Mouse (Mus musculus): ENCODE results near the gene Lancl2. TPM values are rescaled to one million over a fixed set of nuclear protein-coding genes. Genes with fewer than 3 reads are reported as not detected.

Lancl2 gene
- polyA plus RNA-seq (2016; fragmentation: Nextera tagmentation; extraction: Ambion mirVana) = 17.1 and 18.7 TPM in 2 replicates

DNA sequence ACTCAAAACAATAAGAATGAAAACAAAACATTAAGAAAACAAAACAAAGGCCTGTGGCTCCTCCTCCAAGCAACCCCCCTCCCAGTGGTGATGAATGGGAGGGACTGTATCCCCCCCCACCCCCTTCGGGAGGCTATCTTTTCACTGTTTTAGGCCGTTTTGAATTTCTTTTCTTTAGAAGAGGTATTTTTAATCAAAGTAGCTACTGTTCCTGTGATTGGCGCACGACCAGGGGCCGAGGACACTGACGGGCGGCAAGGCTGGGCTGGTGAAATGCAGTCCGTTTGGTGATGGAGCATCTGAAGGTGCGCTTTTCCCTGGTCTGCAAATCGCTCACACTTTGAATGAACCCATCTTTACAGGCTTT is at the start of gene Lancl2:
Gene Lancl2, plus strand, starts transcription at position 165 of the 367 bp plus-strand sequence.
- Histone ChIP-seq H3K4me1 (peaks cover 27% of the 10 kb centered on the region), H3K9ac (peak within 1 kb of the TSS; percentile 86), H3K27ac (peak within 1 kb of the TSS; percentile 90), H3K4me3 (peak within 1 kb of the TSS; percentile 81), H3K4me2 (peak within 1 kb of the TSS; percentile 75), H3K27me3 (replicated peaks) (no peaks in the 10 kb centered on the region), H3K9me3 (replicated peaks) (no peaks in the 10 kb centered on the region), H3K36me3 (no peaks in the 10 kb centered on the region)
- peak; percentile 23 for ATAC-seq
- 2% methylated on average over 10 of the region's 10 CpGs for WGBS (ENCODE audit: insufficient replicate concordance)

DNA sequence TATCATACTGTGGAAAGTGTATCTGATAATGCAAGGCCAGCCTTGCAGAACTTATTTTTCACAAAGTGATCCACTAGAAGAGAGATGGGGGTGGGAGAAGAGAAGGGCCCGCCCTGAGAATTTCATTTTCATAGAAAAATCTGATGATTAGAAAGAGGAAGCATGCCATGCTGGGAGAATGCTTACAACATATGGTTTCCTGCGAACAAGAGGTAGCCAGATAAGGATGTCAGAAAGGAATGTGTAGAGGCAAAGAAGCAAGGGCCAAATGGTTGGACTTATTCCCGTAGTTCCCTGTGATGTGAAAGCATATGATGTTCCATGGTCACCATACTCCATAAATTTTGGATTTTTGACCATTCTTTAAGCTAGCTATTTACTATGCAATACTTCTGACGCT is 41.0 kb upstream of the Lancl2 start:
- no peak for ATAC-seq
- H3K36me3 ChIP-seq = no peaks in the 10 kb centered on the region
- no peaks in the 10 kb centered on the region for H3K27me3 ChIP-seq (replicated peaks)
- no peaks in the 10 kb centered on the region for H3K4me1 ChIP-seq
- H3K4me3 ChIP-seq = no peak overlapping the region
- no peaks in the 10 kb centered on the region for H3K9me3 ChIP-seq (replicated peaks)
- no peak overlapping the region for H3K9ac ChIP-seq
- H3K27ac ChIP-seq = no peak overlapping the region
- WGBS (ENCODE audit: insufficient replicate concordance) = 56% methylated on average over 4 of the region's 4 CpGs
- no peak overlapping the region for H3K4me2 ChIP-seq

DNA sequence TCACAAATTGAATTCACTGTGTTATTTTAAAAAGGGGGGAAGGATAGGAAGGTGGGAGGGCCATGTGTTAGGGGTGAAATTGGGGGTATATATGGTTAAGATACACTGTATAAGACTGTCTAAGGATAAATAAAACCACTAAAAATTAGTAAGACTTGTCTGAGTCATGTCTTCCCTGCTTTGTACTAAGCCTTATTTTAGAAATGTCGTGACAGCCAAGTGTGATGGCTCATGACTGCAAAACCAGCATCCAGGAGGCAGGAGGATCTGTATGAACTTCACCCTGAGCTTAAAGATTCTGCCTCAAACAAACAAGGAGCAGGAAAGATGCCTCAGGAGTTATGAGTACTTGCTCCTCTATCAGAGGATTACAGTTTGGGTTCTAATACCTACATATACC is 18.2 kb upstream of the Lancl2 start:
- Histone ChIP-seq H3K36me3 (peaks cover 46% of the 10 kb centered on the region), H3K4me3 (no peak overlapping the region), H3K4me1 (no peaks in the 10 kb centered on the region), H3K9ac (no peak overlapping the region), H3K27ac (no peak overlapping the region), H3K27me3 (replicated peaks) (no peaks in the 10 kb centered on the region), H3K4me2 (no peak overlapping the region), H3K9me3 (replicated peaks) (0 out of 2 replicates have a peak, but pooled peaks cover 2% of the 10 kb centered on the region)
- no peak for ATAC-seq
- WGBS (ENCODE audit: insufficient replicate concordance) = 86% methylated on average over 1 of the region's 1 CpGs

- under 1% methylated on average over 52 of the region's 52 CpGs for WGBS (ENCODE audit: insufficient replicate concordance)
- Histone ChIP-seq H3K27me3 (replicated peaks) (no peaks in the 10 kb centered on the region), H3K27ac (peak within 1 kb of the TSS; percentile 93), H3K4me3 (peak within 1 kb of the TSS; percentile 85), H3K4me1 (peaks cover 15% of the 10 kb centered on the region), H3K9me3 (replicated peaks) (no peaks in the 10 kb centered on the region), H3K4me2 (peak within 1 kb of the TSS; percentile 96), H3K36me3 (peaks cover 27% of the 10 kb centered on the region), H3K9ac (peak within 1 kb of the TSS; percentile 87)
- ATAC-seq = peak; percentile 97
Measured at GRCm38 (mm10) chr6:57691467-57692261, 10.7 kb upstream of the Lancl2 start, which contains the start of gene Pyurf. Pyurf (minus strand) TSS chr6:57692078.

DNA sequence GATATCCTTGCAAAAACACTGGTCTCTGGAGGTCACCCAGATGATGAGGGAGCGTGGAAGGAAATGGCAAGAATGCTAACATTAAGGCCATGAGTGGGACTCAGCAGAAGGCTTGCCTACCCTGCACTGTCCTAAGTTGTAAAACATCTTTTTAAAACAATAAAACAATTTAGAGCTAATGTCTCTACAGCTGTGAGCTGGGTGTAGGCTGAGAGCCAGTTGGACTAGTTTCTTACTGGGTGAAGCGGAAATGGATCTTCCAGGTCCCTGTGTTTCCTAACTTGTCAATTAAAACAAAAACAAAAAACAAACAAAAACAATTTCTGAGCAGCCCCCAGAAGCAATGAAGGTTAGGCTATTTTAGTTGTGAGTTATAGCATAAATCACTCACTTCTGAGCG is 9.2 kb upstream of the Lancl2 start:
- no peak overlapping the region for H3K4me3 ChIP-seq
- ATAC-seq = no peak
- peaks cover 15% of the 10 kb centered on the region for H3K36me3 ChIP-seq
- H3K4me1 ChIP-seq = peaks cover 15% of the 10 kb centered on the region
- no peak overlapping the region for H3K27ac ChIP-seq
- no peak overlapping the region for H3K9ac ChIP-seq
- no peaks in the 10 kb centered on the region for H3K27me3 ChIP-seq (replicated peaks)
- WGBS (ENCODE audit: insufficient replicate concordance) = 74% methylated on average over 3 of the region's 3 CpGs
- no peak overlapping the region for H3K4me2 ChIP-seq
- H3K9me3 ChIP-seq (replicated peaks) = no peaks in the 10 kb centered on the region

DNA sequence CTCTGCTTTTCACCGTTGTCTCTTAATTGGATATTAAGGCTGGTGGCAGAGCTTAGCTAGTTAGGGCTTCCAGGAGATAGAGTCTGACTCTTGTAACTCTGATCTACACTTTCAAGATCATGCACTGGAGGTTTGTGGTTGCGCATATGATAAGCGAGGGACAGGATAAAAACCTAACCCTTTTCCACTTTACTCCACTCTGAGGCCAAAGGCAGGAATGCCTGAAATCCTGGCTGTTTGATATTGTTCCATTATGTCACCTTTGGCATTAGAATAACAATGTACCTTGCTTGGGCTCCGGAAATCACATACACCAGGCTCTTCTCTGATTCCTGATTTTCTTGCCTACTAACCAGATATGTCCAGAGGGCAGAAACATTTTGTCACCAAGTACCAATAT is 654 bp upstream of the Lancl2 start:
- H3K27ac ChIP-seq = no peak overlapping the region
- no peaks in the 10 kb centered on the region for H3K36me3 ChIP-seq
- peaks cover 27% of the 10 kb centered on the region for H3K4me1 ChIP-seq
- no peaks in the 10 kb centered on the region for H3K9me3 ChIP-seq (replicated peaks)
- H3K4me3 ChIP-seq = peak overlapping the region; percentile 81
- no peaks in the 10 kb centered on the region for H3K27me3 ChIP-seq (replicated peaks)
- 65% methylated on average over 4 of the region's 4 CpGs for WGBS (ENCODE audit: insufficient replicate concordance)
- H3K4me2 ChIP-seq = peak overlapping the region; percentile 75
- no peak overlapping the region; the same call in 1 of the 2 replicates for H3K9ac ChIP-seq
- no peak for ATAC-seq

- under 1% methylated on average over 59 of the region's 59 CpGs for WGBS (ENCODE audit: insufficient replicate concordance)
- peak overlapping the region; percentile 86 for H3K9ac ChIP-seq
- H3K36me3 ChIP-seq = no peaks in the 10 kb centered on the region
- H3K4me3 ChIP-seq = peak overlapping the region; percentile 81
- peak; percentile 99 for ATAC-seq
- H3K9me3 ChIP-seq (replicated peaks) = no peaks in the 10 kb centered on the region
- no peaks in the 10 kb centered on the region for H3K27me3 ChIP-seq (replicated peaks)
- H3K4me2 ChIP-seq = peak overlapping the region; percentile 75
- peak overlapping the region; percentile 90 for H3K27ac ChIP-seq
- H3K4me1 ChIP-seq = peaks cover 27% of the 10 kb centered on the region
Measured at GRCm38 (mm10) chr6:57702743-57703499, 581 bp downstream of the Lancl2 start.

- peak; percentile 6 for ATAC-seq
- H3K27ac ChIP-seq = peak overlapping the region; percentile 90
- peak overlapping the region; percentile 75 for H3K4me2 ChIP-seq
- H3K4me1 ChIP-seq = peaks cover 27% of the 10 kb centered on the region
- H3K9ac ChIP-seq = peak overlapping the region; percentile 86
- no peaks in the 10 kb centered on the region for H3K9me3 ChIP-seq (replicated peaks)
- WGBS (ENCODE audit: insufficient replicate concordance) = 27% methylated on average over 2 of the region's 2 CpGs
- H3K36me3 ChIP-seq = no peaks in the 10 kb centered on the region
- H3K27me3 ChIP-seq (replicated peaks) = no peaks in the 10 kb centered on the region
- H3K4me3 ChIP-seq = peak overlapping the region; percentile 81
Measured at GRCm38 (mm10) chr6:57703703-57704102, 1.4 kb downstream of the Lancl2 start.

DNA sequence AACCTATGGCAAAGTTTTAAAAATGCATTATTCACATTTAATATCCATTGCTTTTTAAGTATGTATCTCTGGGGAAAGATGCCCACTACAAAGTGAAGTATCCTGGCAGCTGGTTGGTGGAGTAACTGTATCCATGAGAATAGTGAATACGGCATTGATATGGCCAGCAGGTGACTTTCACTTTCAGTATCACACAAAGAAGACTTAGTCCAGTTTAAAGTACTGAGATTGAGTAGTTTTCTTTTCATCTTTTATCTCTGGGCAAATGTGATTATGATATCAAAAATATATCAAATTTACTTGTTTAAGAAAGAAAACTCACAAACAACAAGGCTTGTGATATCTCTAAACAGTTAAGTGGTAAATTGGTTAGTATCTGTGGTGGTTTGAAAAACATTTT is 4.4 kb downstream of the Lancl2 start:
- Histone ChIP-seq H3K9ac (no peak overlapping the region), H3K27ac (no peak overlapping the region), H3K4me3 (no peak overlapping the region), H3K36me3 (no peaks in the 10 kb centered on the region), H3K4me2 (no peak overlapping the region), H3K27me3 (replicated peaks) (no peaks in the 10 kb centered on the region), H3K4me1 (peaks cover 23% of the 10 kb centered on the region), H3K9me3 (replicated peaks) (no peaks in the 10 kb centered on the region)
- ATAC-seq = no peak
- WGBS (ENCODE audit: insufficient replicate concordance) = 91% methylated on average over 1 of the region's 1 CpGs

DNA sequence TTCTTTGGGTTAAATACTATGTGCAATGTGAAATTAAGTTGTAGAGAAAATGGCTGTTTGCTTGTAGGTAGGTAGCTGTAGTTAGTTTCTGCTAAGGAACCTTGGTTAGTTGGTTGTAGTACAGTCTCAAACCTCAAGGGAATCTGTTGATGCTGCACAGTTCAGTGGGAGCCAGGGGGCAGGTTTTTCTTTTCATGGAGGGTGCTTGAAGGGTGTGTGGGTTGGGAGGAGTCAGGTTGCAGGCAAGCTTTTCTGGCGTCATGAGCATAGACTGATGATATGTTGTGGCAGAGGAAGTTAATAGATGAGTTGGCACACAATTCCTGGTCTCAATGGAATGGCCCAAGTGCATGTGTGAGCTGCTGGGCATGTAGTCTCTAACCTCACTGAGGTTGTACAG is 9.4 kb downstream of the Lancl2 start:
- Histone ChIP-seq H3K4me1 (peaks cover 6% of the 10 kb centered on the region; the same call in 1 of the 2 replicates), H3K4me3 (no peak overlapping the region), H3K36me3 (peaks cover 9% of the 10 kb centered on the region; the same call in 1 of the 2 replicates), H3K9ac (no peak overlapping the region), H3K9me3 (replicated peaks) (no peaks in the 10 kb centered on the region), H3K27ac (no peak overlapping the region), H3K27me3 (replicated peaks) (no peaks in the 10 kb centered on the region), H3K4me2 (no peak overlapping the region)
- WGBS (ENCODE audit: insufficient replicate concordance) = 22% methylated on average over 1 of the region's 1 CpGs
- ATAC-seq = peak; percentile 66

DNA sequence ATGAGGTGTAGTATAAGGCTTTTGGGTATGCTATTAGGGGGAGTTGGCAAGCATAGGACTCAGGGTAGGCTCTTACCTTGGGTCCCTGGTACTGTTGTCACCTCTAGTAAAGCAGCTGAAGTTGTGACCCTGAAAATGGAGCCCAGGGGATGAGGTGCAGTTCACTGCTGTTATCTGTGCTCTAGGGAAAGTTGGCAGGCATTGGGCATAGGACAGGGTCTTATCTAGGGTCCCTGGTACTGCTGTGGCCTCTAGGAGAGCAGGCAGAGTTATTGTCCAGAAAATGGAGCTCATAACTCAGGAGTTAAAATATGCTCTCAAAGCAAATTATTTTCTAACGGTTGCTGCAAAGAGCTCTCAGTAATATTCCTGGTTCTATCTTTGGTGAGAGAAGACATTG is 19.0 kb downstream of the Lancl2 start:
- H3K27me3 ChIP-seq (replicated peaks) = no peaks in the 10 kb centered on the region
- WGBS (ENCODE audit: insufficient replicate concordance) = 86% methylated on average over 1 of the region's 1 CpGs
- ATAC-seq = peak; percentile 58; the same call in 1 of the 2 replicates

DNA sequence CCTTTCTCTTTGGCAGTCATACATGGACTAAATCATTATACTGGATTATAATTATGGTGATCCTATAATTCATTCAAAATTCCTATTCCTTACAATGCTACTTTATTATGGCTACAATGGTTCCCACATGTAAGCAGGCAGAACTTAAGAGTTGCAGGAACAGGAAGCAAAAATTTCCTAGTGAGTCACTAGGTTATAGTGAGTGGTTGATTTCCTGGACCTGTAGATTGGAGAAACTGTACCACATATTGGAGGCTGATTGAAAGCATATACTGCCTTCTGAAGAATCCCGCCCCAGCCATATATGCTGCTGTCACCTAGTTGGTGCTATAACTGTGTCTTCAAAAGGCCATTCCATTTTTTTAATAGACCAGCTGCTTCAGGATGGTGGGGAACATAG is 40.4 kb downstream of the Lancl2 start:
- Histone ChIP-seq H3K9ac (no peak overlapping the region), H3K9me3 (replicated peaks) (no peaks in the 10 kb centered on the region), H3K4me1 (peaks cover 54% of the 10 kb centered on the region), H3K36me3 (peaks cover 4% of the 10 kb centered on the region), H3K4me3 (no peak overlapping the region), H3K27me3 (replicated peaks) (no peaks in the 10 kb centered on the region), H3K27ac (peak overlapping the region; percentile 98; the same call in 1 of the 2 replicates), H3K4me2 (no peak overlapping the region)
- ATAC-seq = no peak
- 81% methylated on average over 1 of the region's 1 CpGs for WGBS (ENCODE audit: insufficient replicate concordance)

More for the DNA sequence above, 19.0 kb downstream of the Lancl2 start:
- H3K4me3 ChIP-seq = no peak overlapping the region
- no peaks in the 10 kb centered on the region for H3K9me3 ChIP-seq (replicated peaks)
- peaks cover 19% of the 10 kb centered on the region for H3K36me3 ChIP-seq
- H3K27ac ChIP-seq = no peak overlapping the region
- H3K9ac ChIP-seq = no peak overlapping the region
- peaks cover 13% of the 10 kb centered on the region for H3K4me1 ChIP-seq
- no peak overlapping the region for H3K4me2 ChIP-seq
